Mouse (Mus musculus): Measurements from ENCODE around the gene Tagln.

Gene Tagln

DNA sequence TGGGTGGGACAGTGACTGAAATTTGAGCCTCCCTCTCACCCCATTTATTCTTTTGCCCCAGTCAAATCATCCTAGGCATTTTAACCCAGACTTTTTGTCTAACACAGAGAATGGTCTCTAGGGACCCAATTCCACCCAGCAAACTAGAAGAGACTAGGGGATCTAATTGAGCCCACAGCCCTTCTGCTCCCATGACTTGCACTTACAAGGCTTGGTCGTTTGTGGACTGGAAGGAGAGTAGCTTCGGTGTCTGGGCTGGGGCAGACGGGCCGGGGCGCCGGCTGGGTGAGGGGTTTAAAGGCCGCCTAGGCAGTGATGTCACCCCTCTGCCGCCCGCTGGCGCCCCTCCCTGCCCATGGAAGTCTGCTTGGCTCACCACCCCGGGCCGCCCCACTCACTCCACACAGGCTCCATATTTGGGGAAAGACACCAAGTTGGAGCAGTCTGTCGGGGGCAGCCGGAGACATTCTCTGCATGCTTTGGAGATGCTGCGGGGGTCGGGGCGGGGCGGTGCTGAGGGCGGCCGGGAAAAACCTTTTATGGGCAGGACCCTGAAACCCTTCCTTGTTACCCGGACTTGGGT, at the start of gene Tagln:
Tagln (minus strand) TSS at position 431 of the 583 bp plus-strand sequence.
- DNase-seq (ENCODE audit: low spot score in 2 of 2): no peak

GRCm38 (mm10) chr9:45985229-45985567, 49.3 kb upstream of the Tagln start:
- DNase-seq (ENCODE audit: low spot score in 2 of 2): no peak

DNA sequence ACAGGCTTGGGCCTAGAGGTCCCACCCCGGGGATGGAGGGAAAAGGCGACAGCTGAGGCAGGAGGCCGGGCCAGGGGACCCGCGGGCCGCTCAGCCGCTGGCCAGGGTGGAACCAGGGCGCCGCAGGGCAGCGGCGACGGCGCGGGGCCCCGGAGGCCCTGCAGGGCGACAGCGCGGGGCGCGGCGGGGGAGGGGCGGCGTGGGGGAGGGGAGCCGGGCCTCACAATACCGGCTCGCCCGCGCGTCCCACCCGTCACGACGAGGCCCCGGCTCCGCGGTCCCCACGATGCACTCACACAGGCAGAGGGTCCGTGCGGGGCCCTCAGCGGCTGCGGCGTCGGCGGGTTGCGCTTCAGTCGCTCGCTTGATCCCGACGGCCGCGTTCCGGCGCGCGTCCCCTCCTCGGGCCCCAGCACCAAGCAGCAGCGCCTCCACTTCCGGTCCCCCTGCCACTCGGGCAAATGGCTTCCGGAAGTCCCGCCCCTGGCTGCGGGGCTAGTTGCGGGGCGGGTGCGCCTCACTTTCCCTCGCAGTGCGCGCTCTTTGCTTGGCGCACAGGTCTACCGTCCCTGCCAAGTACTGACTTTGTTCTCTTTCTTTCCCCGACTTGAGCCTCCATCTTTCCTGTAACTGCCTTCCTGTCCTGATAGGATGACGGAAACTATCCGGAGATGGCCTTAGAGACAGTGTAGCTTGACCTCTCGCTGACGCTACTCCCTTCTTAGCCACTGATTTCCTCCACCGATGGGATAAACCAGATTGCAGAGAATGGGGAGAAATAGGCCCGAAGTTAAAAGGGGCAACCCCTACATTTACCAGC, 48.8 kb upstream of the Tagln start:
- peak; percentile 84 to 94 for DNase-seq (ENCODE audit: low spot score in 2 of 2)

DNA sequence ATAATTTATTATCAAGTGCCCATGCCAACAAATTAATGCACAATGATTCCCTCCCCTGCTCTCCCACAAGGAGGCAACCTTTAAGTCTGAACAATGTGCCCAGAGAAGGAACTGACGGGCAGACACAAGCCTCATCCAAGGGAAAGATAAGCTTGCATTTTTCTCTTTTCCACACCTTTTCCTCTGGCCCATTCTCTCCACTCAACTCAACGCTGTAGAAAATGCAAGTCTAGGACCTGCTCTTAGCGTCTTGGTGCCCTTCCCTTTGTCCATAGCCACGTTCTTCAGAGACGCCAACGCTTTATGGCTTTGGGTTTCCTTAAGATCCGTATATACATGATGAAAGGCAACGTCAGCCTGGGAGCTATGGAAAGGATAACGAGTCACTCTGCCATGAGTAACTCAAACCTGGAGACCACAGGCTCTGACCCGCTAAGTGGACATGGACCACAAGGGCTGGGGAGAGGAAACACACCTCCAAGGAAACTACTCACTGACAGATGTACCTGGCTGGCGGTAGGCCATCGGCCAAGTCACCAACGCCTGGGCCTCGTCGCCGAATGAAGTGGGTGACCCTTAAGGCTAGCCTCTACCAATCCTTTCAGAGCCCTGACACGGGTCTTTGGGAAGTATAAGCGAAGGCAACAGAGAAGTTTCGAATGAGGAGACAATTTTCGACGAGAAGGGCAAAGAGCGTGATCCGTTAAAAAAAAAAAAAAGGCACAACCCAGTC, 48.0 kb upstream of the Tagln start:
- peak in 1 of 2 experiments; percentile 11 for DNase-seq (ENCODE audit: low spot score in 2 of 2)

DNA sequence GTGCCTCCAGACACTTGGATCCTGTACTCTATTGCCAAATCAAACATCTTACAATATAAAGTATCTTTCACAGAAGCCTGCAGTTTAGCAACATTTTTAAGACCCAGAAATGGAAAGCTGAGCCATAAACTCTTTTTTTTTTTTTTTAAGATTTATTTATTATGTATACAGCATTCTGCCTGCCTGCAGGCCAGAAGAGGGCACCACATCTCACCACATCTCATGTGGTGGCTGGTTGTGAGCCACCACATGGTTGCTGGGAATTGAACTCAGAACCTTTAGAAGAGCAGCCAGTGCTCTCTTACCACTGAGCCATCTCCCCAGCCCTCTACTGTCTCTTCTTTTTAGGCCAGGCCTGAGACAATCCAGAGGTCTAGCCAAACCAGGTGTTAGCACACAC, 45.5 kb upstream of the Tagln start:
- no peak for DNase-seq (ENCODE audit: low spot score in 2 of 2)

DNA sequence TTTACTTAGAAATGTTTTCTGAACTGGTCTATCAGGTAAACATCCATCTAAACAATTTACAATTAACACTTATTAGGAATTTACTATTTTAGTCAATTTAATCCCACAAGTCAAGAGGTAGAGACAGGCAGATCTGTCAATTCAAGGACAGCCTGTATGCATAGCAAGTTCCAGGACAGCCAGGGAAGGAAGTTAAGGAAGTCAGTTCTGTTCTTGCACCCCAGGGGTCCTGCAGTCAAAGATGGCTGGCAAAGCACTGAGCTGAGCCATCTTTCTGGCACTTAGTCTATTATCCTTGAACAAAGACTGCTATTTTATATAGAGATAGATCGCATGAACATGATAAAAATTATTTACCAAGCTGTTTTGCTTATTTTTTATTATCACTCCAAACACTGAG, 44.8 kb upstream of the Tagln start:
- no peak for DNase-seq (ENCODE audit: low spot score in 2 of 2)

GRCm38 (mm10) chr9:45979778-45980177, 43.9 kb upstream of the Tagln start:
- no peak for DNase-seq (ENCODE audit: low spot score in 2 of 2)

GRCm38 (mm10) chr9:45976884-45977283, 41.0 kb upstream of the Tagln start:
- peak in 1 of 2 experiments; percentile 36 for DNase-seq (ENCODE audit: low spot score in 2 of 2)

- DNase-seq (ENCODE audit: low spot score in 2 of 2): no peak
These were observed 27.7 kb upstream of the Tagln start for GRCm38 (mm10) chr9:45963577-45963976.

GRCm38 (mm10) chr9:45961855-45962254, 26.0 kb upstream of the Tagln start:
- DNase-seq (ENCODE audit: low spot score in 2 of 2): no peak

DNA sequence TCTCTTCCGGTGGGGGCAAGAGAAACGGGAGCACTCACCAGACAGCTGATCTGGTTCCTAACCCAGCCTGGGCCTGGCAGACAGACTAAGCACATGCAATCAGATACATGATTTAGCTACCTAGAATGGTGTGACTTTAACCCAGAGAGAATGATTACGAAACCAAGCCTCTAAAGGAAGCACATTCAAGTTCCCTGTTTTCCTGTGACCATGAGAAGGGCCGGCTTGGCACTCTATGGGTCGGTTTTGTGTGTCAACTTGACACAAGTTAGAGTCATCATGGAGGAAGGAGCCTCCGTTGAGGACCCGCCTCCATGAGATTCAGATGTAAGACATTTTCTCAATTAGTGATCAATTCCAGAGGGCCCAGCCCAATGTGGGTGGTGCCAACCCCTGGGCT, 23.8 kb upstream of the Tagln start:
- DNase-seq (ENCODE audit: low spot score in 2 of 2): no peak

GRCm38 (mm10) chr9:45958851-45959250, 23.0 kb upstream of the Tagln start:
- DNase-seq (ENCODE audit: low spot score in 2 of 2): no peak

GRCm38 (mm10) chr9:45958023-45958670, 22.3 kb upstream of the Tagln start:
- DNase-seq (ENCODE audit: low spot score in 2 of 2): no peak

- DNase-seq (ENCODE audit: low spot score in 2 of 2): peak; percentile 78 to 82
These were observed 19.5 kb upstream of the Tagln start, which contains the start of gene Sidt2 for GRCm38 (mm10) chr9:45955107-45955963. Gene Sidt2 (minus strand): TSS chr9:45955258.

DNA sequence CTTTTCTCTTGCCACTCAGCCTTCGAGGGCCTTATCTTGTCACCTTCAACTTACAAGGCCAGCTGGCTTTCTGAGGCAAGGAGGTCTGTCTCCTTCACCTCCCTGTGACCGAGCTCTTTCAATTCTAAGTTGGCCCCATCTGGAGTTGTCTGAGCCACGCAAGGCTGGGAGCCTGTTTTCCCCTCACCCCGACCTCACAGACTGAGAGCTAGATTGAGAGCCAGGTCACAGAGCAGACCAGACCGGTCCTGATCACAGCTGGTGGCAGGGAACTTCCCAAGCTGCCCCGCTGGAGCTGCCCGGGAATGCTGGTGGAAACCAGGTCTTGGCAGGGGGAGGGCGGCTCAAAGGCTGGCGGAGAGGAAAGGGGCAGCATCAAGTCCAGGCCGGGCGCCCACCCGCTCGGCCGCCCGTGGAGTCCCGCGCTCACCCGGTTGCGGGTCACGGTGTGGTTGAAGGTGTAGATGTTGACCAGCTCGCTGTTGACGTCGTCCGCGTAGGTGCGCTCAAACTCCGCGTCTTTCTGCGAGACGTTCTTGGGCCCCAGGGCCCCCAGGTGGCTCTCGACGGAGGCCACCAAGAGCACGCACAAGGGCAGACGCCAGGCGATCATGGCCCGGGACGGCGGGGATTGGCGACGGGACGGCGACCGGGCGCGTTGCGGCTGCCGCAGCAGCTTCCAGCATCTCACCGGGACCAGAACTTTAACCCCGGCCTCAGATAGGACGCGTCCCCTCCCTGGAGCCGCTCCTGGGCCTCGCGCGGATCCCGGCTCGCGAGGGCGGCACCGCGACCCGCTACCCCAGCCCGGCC, 18.6 kb upstream of the Tagln start:
- peak; percentile 39 to 48 for DNase-seq (ENCODE audit: low spot score in 2 of 2)

DNA sequence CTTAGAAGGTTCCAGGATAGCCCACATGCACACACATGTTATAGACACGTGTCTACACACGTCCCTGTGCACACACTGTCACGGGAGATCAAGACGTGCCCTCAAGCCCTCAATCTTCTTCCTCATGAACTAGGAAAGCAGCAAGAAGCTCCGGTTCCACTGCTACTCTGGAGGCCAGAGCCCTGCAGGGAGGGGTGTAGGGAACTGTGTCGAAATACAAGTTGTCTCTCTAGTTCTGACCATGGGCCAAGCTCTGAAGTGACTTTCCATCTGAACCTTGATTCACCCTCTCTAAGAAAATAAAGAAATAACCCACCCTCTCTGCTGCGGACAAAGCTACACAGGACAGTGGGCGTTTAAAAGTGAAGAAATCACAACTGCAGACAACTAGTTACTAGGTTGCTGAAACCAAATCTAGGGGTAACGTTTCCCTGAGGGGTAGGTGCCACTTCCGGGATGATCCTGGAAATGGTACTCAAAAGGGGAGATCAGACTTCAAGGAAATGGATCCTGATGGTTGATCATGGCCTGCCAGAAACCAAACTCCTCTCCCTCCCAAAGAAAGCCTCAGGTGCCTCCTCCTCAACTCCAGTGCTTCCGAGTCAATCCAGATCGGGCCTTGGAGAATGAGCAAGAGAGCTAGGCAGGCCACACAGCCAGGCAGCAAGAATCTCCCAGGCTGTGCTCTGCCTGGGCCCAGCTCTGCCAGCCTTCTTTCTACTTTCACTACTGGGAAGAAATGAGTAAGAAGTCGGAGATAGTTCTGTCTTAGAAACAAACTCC, 17.8 kb upstream of the Tagln start:
- no peak for DNase-seq (ENCODE audit: low spot score in 2 of 2)

- no peak for DNase-seq (ENCODE audit: low spot score in 2 of 2)
These were observed 17.0 kb upstream of the Tagln start for GRCm38 (mm10) chr9:45952890-45953289.

DNA sequence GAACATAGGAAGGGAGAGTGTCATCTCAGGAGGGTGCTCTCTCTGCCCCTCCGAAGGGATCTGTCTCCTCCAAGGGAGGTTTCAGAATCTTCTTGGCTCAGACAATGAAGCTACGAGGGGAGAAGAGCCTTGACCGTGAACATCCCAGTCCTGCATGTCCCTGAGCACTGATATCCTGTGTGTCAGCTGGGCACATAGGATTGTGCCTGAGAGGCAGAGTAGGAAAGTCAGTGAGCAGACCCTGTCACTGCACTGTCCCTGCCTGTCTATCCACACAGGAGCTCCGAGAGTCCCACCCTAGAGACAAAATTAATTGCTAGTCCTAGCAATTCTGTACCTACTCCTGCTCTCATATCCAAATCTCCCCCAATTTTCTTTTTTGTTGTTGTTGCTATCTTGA, 16.2 kb upstream of the Tagln start:
- DNase-seq (ENCODE audit: low spot score in 2 of 2): no peak

DNA sequence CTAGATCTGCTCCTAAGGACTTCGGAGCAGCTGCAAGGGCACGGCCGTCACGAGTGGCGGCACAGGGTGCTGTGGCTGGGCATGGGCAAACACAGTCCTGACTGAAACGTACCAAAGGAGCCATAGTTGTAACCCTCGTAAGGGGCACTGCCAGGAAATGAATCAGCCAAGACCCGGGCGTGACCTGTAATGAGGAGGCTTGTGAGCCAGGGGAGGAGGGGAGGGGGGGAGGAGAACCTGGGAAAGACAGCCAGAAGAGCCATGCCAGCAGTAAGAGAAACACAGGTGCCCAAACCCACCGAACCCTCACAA, 11.0 kb upstream of the Tagln start:
- no peak for DNase-seq (ENCODE audit: low spot score in 2 of 2)
